Mouse (Mus musculus) adrenal gland, postnatal 4 days (tissue): ENCODE measurements at regions not wholly inside any gene's neighbourhood (a gene's known extent, or its start where the extent isn't known, plus 50 kb on each side); places are given as distances from the start of the nearest gene placed in this dataset.

ENCODE experiments used
- DNase-seq, 2 experiments: peaks; one replicate each; pipeline ENCODE4 v3.0.0; 2021 to 2022; ENCODE audit warnings: low spot score in 2 of 2, mixed read lengths in 2 of 2

DNA sequence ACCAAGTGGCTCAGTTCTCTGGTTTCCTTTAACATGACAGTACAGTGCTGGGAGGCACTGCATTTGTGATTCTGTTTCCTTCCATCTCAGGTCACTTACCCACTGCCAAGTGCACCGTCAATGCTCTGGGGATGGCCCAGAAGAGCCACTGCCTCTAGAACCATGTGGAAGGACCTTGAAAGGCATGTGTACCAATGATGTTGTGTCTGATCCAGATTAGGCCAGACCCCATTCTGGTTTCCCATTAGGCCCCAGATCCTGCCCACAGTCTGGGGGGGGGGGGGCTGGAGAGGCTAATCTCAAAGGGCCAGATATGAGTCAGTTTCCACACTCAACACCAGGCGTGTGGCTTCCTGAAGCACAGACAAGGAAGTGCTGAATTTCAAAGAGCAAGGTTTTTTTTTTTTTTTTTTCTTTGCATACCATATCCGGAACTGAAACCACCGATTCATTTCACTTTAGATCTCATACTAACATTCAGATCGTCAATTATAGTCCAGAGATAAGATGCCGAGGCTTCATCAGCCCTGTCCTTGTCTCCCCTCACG, 162.6 kb upstream of the Bcl6 start:
- DNase-seq, result no peak

DNA sequence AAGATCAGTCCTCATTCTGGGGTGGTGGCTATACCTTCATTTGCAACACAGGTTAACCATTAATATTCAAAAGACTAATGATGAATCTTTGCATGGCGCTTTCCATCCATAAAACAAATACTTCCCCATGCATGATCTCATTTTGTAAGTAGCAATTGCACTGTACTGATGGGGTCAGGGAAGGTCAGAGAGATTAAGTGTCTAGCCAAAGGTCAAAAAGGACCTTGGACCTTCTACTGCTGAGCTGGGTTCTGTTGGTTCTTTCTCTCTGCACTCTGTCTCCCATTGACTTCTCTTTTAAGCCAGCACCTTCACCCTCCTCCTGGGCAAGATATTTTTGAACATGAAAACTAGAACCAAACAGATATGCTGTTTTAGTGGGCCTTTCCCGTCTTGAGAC, 161.9 kb upstream of the Bcl6 start:
- no peak for DNase-seq

- DNase-seq, result no peak
Measured at GRCm38 (mm10) chr16:24149441-24149840, 160.8 kb upstream of the Bcl6 start.

GRCm38 (mm10) chr16:24143894-24144293, 155.2 kb upstream of the Bcl6 start:
- DNase-seq, result no peak

DNA sequence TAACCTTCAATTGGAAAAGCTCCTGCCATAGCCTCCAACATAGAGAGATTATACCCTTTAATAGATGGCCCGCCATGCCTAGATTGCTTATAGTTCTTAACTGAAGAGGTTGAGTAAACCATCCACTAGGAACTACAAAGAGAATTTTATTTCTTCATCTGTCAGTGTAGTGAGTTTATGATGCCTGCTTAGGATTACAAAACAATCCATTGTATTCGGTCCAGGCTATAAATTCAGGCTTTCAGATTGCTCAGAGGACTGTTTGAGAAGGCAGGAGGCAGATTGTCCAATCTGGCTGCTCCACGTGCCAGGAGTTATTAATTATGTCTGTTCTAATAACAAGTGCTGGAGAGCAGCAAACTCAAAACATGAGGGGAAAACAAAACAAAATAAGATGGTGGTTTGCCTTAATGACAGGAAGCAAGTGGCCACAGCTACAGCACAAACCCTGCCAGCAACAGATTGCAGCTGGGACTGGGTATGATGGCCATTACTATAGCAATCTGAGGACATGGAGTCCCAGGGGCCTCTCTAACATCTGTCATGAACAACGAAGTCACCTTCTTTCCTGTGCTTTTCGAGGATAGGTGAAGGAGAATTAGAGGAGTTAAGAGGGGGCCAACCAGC, 154.4 kb upstream of the Bcl6 start:
- DNase-seq, result no peak

GRCm38 (mm10) chr16:24139109-24139508, 150.5 kb upstream of the Bcl6 start:
- DNase-seq, result no peak

GRCm38 (mm10) chr16:24137266-24138033, 148.8 kb upstream of the Bcl6 start:
- no peak for DNase-seq

DNA sequence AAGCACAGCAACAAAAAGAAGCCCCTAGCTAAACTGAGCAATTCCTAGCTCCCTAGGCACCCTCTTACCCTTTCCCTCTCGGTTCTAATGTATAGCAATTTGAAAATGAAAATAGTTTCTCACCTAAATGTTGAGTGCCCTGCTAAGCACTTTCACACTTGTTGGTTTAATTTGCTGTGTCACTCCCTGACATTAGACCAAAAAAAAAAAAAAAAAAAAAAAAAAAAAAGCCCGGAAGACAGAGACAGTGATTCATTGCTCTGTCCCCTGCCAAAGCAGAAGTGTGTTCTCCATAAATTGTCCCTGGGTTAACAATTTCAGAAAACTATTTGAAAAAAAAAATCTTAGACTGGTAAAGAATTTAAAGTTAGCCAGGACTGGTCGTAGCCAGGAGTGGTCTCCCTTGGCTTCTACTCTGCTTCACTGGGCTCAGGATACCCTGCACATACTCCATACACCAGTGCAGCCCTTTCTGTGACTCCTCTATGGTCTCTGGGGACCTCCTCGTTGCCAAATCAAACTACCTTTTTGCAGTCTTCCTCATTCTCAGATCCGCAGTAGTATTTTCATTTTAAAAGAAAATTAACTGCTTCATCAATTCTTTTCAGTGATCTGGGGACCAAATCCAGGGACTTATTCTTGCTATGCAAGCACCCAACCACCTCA, 148.0 kb upstream of the Bcl6 start:
- DNase-seq, result no peak

GRCm38 (mm10) chr16:24135841-24136240, 147.2 kb upstream of the Bcl6 start:
- no peak for DNase-seq

- no peak for DNase-seq
Measured at GRCm38 (mm10) chr16:24135351-24135750, 146.7 kb upstream of the Bcl6 start.

- DNase-seq, result no peak
Measured at GRCm38 (mm10) chr16:24134486-24135050, 145.9 kb upstream of the Bcl6 start.

DNA sequence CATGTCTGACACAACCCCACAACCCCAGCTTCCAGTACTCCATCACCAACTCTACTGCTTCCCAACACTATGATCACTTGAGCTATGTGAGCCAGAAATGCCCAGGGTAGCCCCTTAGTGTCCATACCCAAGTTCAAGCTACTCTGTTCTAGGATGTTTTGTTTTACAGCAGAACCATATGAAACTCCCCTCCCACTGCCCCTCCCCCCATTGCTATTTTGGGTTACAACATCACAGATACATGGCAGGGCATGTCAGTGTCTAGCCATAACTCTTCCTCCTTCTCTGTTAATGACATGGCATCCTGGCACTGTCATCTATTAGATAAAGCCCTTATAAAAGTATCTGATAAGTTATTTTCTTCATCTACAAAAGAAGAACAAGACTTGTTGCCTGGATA, 142.0 kb upstream of the Bcl6 start:
- no peak for DNase-seq

DNA sequence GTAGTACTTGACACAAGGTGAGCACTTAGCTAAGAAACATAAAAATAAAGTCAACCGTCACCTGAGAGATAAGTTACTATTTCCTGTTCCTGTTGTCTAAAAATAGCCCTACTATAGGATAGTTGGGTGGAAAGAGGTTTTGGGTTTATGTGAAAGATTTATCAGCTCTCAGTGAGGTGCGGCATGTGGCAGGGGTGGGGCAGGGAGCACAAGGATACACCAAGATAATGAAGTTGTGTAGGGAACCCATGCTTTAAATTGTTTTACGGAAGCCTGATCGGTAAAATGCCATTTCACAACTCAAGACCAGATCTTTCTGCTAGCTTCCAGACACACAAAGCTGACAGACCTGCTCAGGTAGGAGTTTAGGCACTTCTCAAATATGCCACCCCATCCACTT, 141.0 kb upstream of the Bcl6 start:
- DNase-seq, result no peak

- DNase-seq, result peak in 1 of 2 experiments; percentile 13
Measured at GRCm38 (mm10) chr16:24128566-24128965, 139.9 kb upstream of the Bcl6 start.

DNA sequence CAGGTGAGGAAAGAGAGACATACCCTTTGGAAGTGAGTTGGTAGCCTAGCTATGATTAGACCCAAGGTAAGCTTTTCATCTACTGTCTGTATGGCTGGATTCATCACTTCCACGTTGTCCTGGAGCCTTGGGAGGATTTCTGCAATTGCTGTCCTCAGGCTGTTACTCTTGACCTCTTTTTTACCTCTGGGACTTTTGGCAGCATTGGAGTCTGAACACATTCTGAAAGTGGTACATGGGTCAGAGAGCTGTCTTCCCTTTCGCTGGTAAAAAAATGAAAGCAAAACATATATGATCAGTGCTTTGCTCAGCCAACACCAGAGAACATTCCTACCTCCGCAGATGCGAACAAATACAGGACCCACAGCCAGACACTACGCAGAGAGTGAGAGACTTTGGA, 136.1 kb upstream of the Bcl6 start:
- DNase-seq, result no peak

GRCm38 (mm10) chr16:24124083-24124482, 135.4 kb upstream of the Bcl6 start:
- DNase-seq, result no peak

DNA sequence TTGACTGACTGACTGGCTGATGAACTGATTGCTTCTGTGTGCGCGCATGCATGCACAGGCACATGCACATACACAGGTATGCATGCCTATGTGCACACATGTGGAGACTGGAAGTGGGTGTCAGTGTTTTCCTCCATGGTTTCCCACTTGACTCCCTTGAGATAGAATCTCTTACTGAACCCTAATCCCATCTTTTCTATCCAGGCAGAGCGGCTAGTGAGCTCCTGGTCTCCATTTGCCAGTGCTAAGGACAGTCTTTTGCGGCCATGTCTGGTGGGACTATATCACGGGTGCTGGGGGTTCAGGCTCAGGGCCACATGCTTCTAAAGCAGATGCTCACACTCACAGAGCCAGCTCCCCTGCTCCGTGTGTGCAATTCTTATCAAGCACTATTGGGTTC, 133.0 kb upstream of the Bcl6 start:
- DNase-seq, result no peak

GRCm38 (mm10) chr16:24120836-24121235, 132.2 kb upstream of the Bcl6 start:
- no peak for DNase-seq

DNA sequence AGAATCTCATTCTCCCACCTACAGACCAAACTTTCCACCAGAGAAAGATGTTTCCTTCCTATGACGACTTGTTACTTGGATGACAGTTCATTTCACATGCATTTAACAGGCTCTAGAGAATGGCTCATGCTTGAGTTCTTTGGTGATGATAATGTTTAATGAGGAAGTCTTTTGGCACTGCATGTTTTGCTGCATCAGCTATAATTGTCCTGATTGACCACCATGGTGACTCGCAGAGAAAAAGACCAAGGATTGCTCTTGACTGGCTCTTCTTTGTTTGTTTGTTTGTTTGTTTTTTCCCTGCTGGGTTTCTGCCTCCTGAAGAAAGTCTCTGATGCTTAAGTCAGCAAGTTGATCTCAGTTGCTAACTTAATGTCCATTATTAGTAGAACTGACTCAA, 129.8 kb upstream of the Bcl6 start:
- DNase-seq, result no peak

DNA sequence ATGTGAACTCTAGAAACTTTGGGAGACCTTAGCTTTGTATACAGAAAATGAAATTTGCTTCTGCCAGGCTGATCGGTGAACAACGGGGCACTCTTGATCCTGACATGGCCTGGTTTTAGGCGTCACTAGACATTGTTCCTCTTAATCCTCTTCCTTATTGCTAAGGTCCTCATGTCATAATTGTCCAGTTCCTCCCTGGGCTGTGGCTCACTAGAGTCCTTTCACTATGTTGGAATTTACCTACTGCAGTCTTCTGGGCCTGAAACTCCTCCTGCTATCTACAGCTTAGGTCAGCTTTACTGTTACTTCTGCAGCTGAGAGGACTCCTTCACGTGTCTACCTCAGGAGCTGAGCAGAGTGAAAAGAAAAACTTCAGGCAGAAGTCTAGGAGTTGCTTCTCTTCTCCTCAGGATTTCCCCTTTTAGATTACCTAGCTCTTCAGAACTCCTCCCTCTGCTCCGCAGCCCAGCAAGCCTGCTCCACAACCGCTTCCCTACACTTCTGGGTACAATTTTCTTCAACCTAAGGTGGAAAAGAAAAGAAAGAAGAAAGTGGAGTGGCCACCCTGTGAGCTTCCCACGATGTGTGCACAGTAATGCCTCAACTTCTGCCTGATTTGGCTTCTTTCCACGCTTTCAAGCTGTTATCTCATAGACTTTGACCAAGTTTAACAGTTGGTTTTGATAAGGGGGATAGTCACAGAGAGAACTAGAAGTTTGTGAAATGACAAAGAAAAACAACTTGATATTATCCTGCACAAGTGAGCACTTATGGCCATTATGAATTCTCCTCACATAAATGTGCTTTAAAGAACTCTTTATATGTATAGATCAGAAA, 114.4 kb upstream of the Bcl6 start:
- DNase-seq, result no peak

DNA sequence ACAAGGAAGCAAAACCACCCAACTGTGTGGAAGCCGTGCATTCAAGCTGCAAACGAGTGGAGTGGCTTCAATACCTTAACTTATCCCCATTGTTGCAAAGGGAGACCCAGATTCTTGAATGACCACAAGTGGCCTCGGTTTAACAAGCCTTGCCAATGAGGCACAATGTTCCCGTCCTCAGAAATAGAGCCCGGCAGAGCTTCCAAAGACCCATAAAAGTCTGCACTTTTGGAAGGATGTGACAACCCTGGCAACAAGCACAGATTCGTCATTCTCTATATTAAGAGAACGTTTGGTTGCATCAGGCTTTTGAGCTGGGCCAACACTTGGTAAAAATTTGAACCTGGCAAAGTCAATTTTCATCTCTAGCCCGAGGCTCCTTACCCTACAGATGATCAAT, 108.9 kb upstream of the Bcl6 start:
- DNase-seq, result no peak
